Mouse (Mus musculus) C2C12 (cell line): ENCODE measurements around the gene Pitpnm3. TPM values are rescaled to one million over a fixed set of nuclear protein-coding genes. Genes with fewer than 3 reads are reported as not detected.

Experiments used
- H3K27me3 ChIP-seq: one replicate; pipeline ENCODE4 v1.6.1; 2011; ENCODE audit not compliant: control insufficient read depth, insufficient read depth, insufficient read length
- H3K36me3 ChIP-seq: one replicate; pipeline ENCODE4 v1.6.1; 2011; ENCODE audit not compliant: control insufficient read depth, insufficient read depth
- H3K4me3 ChIP-seq: one replicate; pipeline ENCODE4 v1.5.1; 2011; ENCODE audit warnings: mild to moderate bottlenecking, control low read depth; ENCODE audit not compliant: poor library complexity, insufficient read depth, severe bottlenecking
- H3K79me2 ChIP-seq: one replicate; pipeline ENCODE4 v1.6.1; 2011; ENCODE audit not compliant: control insufficient read depth, insufficient read depth
- H3K79me3 ChIP-seq: one replicate; pipeline ENCODE4 v1.6.1; 2011; ENCODE audit warnings: low read depth, control low read depth
- H3ac ChIP-seq: one replicate; pipeline ENCODE3; 2011; ENCODE audit warnings: low read depth; ENCODE audit not compliant: control insufficient read depth, insufficient read length
- CEBPB ChIP-seq: IDR thresholded peaks from one replicate; pipeline ENCODE4 v1.6.1; 2011; ENCODE audit warnings: low read depth, mild to moderate bottlenecking, control low read depth, moderate library complexity
- CTCF ChIP-seq: IDR thresholded peaks from one replicate; pipeline ENCODE4 v1.5.1; 2011; ENCODE audit not compliant: control insufficient read depth, insufficient read depth, insufficient read length
- FOSL1 ChIP-seq: IDR thresholded peaks from one replicate; pipeline ENCODE4 v1.8.0; 2011; ENCODE audit warnings: mild to moderate bottlenecking, low read length; ENCODE audit not compliant: poor library complexity, insufficient read depth, severe bottlenecking
- MAX ChIP-seq: IDR thresholded peaks from one replicate; pipeline ENCODE4 v1.6.1; 2011; ENCODE audit warnings: mild to moderate bottlenecking, control low read depth
- MYOD1 ChIP-seq: IDR thresholded peaks from one replicate; pipeline ENCODE4 v1.6.1; 2011; ENCODE audit warnings: low read depth; ENCODE audit not compliant: control insufficient read depth, insufficient read length
- MYOG ChIP-seq: IDR thresholded peaks from one replicate; pipeline ENCODE4 v1.6.1; 2011; ENCODE audit not compliant: control insufficient read depth, insufficient read length; ENCODE audit errors: extremely low read depth
- USF1 ChIP-seq: IDR thresholded peaks from one replicate; pipeline ENCODE4 v1.6.1; 2011; ENCODE audit warnings: low read depth, mild to moderate bottlenecking, control low read depth, moderate library complexity
- polyA plus RNA-seq: library from polyadenylated mRNA; unstranded; fragments of >200 nt; fragmentation: generic; extraction: Trizol; gene quantifications from one replicate; pipeline ENCODE4 v1.2.1, GENCODE M21; 2012; ENCODE audit warnings: missing spikeins

The Pitpnm3 gene
- polyA plus RNA-seq, 1 experiment, result 0.02 TPM

GRCm38 (mm10) chr11:72029143-72029542 lies 106.4 kb downstream of the Pitpnm3 start:
- TF ChIP-seq CTCF (peak; percentile 77), MYOG (no peak)

GRCm38 (mm10) chr11:72027836-72028235 lies 107.7 kb downstream of the Pitpnm3 start:
- H3K27me3 ChIP-seq, result peaks cover 21% of the 10 kb centered on the region
- no peaks in the 10 kb centered on the region for H3K36me3 ChIP-seq
- no peak overlapping the region for H3ac ChIP-seq
- TF ChIP-seq CTCF (no peak), FOSL1 (no peak), USF1 (no peak), MYOG (no peak), MAX (no peak), MYOD1 (no peak), CEBPB (no peak)
- no peaks in the 10 kb centered on the region for H3K79me3 ChIP-seq
- no peaks in the 10 kb centered on the region for H3K79me2 ChIP-seq
- H3K4me3 ChIP-seq, result no peak overlapping the region

More at GRCm38 (mm10) chr11:72029143-72029542, 106.4 kb downstream of the Pitpnm3 start:
- Histone ChIP-seq H3K79me2 (no peaks in the 10 kb centered on the region), H3K27me3 (peaks cover 21% of the 10 kb centered on the region), H3K36me3 (no peaks in the 10 kb centered on the region), H3K4me3 (no peak overlapping the region), H3K79me3 (no peaks in the 10 kb centered on the region), H3ac (no peak overlapping the region)

- Histone ChIP-seq H3K27me3 (peaks cover 21% of the 10 kb centered on the region), H3K79me3 (no peaks in the 10 kb centered on the region), H3K4me3 (no peak overlapping the region), H3K36me3 (no peaks in the 10 kb centered on the region), H3K79me2 (no peaks in the 10 kb centered on the region), H3ac (no peak overlapping the region)
- TF ChIP-seq FOSL1, result no peak
- no peak for TF ChIP-seq CTCF
- no peak for TF ChIP-seq CEBPB
- TF ChIP-seq USF1, result no peak
- no peak for TF ChIP-seq MYOD1
- TF ChIP-seq MYOG, result no peak
- TF ChIP-seq MAX, result no peak
Observed at GRCm38 (mm10) chr11:72026516-72026915, 109.1 kb downstream of the Pitpnm3 start.

GRCm38 (mm10) chr11:72025843-72026242 lies 109.7 kb downstream of the Pitpnm3 start:
- no peak for TF ChIP-seq MYOD1
- TF ChIP-seq CTCF, result peak; percentile 22
- Histone ChIP-seq H3K79me2 (no peaks in the 10 kb centered on the region), H3K79me3 (no peaks in the 10 kb centered on the region), H3K36me3 (no peaks in the 10 kb centered on the region), H3ac (no peak overlapping the region), H3K4me3 (no peak overlapping the region), H3K27me3 (peaks cover 21% of the 10 kb centered on the region)

GRCm38 (mm10) chr11:72024193-72024781 lies 111.3 kb downstream of the Pitpnm3 start:
- TF ChIP-seq MYOG, result no peak
- TF ChIP-seq USF1, result no peak
- no peak for TF ChIP-seq FOSL1
- TF ChIP-seq CTCF, result peak; percentile 68
- no peak for TF ChIP-seq CEBPB
- no peak for TF ChIP-seq MYOD1
- no peak for TF ChIP-seq MAX
- Histone ChIP-seq H3K27me3 (peaks cover 11% of the 10 kb centered on the region), H3K79me2 (no peaks in the 10 kb centered on the region), H3K36me3 (no peaks in the 10 kb centered on the region), H3K4me3 (no peak overlapping the region), H3K79me3 (no peaks in the 10 kb centered on the region), H3ac (no peak overlapping the region)

- H3K36me3 ChIP-seq, result no peaks in the 10 kb centered on the region
- no peaks in the 10 kb centered on the region for H3K79me3 ChIP-seq
- no peak for TF ChIP-seq MAX
- TF ChIP-seq CEBPB, result no peak
- no peak for TF ChIP-seq MYOD1
- TF ChIP-seq FOSL1, result no peak
- TF ChIP-seq CTCF, result no peak
- TF ChIP-seq MYOG, result no peak
- no peak for TF ChIP-seq USF1
- peaks cover 7% of the 10 kb centered on the region for H3K27me3 ChIP-seq
- H3K4me3 ChIP-seq, result no peak overlapping the region
- H3K79me2 ChIP-seq, result no peaks in the 10 kb centered on the region
- H3ac ChIP-seq, result no peak overlapping the region
Observed at GRCm38 (mm10) chr11:72023581-72023980, 112.0 kb downstream of the Pitpnm3 start.
